Mouse (Mus musculus) C2C12 (cell line): ENCODE results near the gene Cnnm2. TPM values are rescaled to one million over a fixed set of nuclear protein-coding genes. Genes with fewer than 3 reads are reported as not detected.

Experiments used
- H3K27me3 ChIP-seq: one replicate; pipeline ENCODE4 v1.6.1; 2011; ENCODE audit not compliant: control insufficient read depth, insufficient read depth, insufficient read length
- H3K36me3 ChIP-seq: one replicate; pipeline ENCODE4 v1.6.1; 2011; ENCODE audit not compliant: control insufficient read depth, insufficient read depth
- H3K4me3 ChIP-seq: one replicate; pipeline ENCODE4 v1.5.1; 2011; ENCODE audit warnings: mild to moderate bottlenecking, control low read depth; ENCODE audit not compliant: poor library complexity, insufficient read depth, severe bottlenecking
- H3K79me2 ChIP-seq: one replicate; pipeline ENCODE4 v1.6.1; 2011; ENCODE audit not compliant: control insufficient read depth, insufficient read depth
- H3K79me3 ChIP-seq: one replicate; pipeline ENCODE4 v1.6.1; 2011; ENCODE audit warnings: low read depth, control low read depth
- H3ac ChIP-seq: one replicate; pipeline ENCODE3; 2011; ENCODE audit warnings: low read depth; ENCODE audit not compliant: control insufficient read depth, insufficient read length
- CEBPB ChIP-seq: IDR thresholded peaks from one replicate; pipeline ENCODE4 v1.6.1; 2011; ENCODE audit warnings: low read depth, mild to moderate bottlenecking, control low read depth, moderate library complexity
- CTCF ChIP-seq: IDR thresholded peaks from one replicate; pipeline ENCODE4 v1.5.1; 2011; ENCODE audit not compliant: control insufficient read depth, insufficient read depth, insufficient read length
- FOSL1 ChIP-seq: IDR thresholded peaks from one replicate; pipeline ENCODE4 v1.8.0; 2011; ENCODE audit warnings: mild to moderate bottlenecking, low read length; ENCODE audit not compliant: poor library complexity, insufficient read depth, severe bottlenecking
- MAX ChIP-seq: IDR thresholded peaks from one replicate; pipeline ENCODE4 v1.6.1; 2011; ENCODE audit warnings: mild to moderate bottlenecking, control low read depth
- MYOD1 ChIP-seq: IDR thresholded peaks from one replicate; pipeline ENCODE4 v1.6.1; 2011; ENCODE audit warnings: low read depth; ENCODE audit not compliant: control insufficient read depth, insufficient read length
- MYOG ChIP-seq: IDR thresholded peaks from one replicate; pipeline ENCODE4 v1.6.1; 2011; ENCODE audit not compliant: control insufficient read depth, insufficient read length; ENCODE audit errors: extremely low read depth
- USF1 ChIP-seq: IDR thresholded peaks from one replicate; pipeline ENCODE4 v1.6.1; 2011; ENCODE audit warnings: low read depth, mild to moderate bottlenecking, control low read depth, moderate library complexity
- polyA plus RNA-seq: library from polyadenylated mRNA; unstranded; fragments of >200 nt; fragmentation: generic; extraction: Trizol; gene quantifications from one replicate; pipeline ENCODE4 v1.2.1, GENCODE M21; 2012; ENCODE audit warnings: missing spikeins

Gene Cnnm2
- polyA plus RNA-seq, 1 experiment = 4.1 TPM

DNA sequence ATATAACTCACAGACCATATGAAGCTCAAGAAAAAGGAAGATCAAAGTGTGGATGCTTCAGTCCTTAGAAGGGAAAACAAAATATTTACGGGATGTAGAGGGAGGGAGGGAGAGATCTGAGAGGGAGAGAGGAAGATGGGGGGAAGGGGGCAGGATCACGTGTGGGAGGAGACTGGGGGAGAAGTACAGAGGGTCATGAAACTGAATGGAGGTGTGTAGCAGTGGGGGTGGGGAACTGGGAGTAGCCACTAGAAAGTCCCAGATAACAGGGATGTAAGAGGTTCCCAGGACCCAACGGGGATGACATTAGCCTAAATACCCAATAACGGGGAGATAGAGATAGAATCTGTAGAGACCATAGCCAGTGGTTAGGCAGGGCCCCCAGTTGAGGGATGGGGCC lies 73.9 kb downstream of the Cnnm2 start:
- Histone ChIP-seq H3K79me3 (no peaks in the 10 kb centered on the region), H3K36me3 (no peaks in the 10 kb centered on the region), H3K4me3 (no peak overlapping the region), H3K27me3 (no peaks in the 10 kb centered on the region), H3ac (no peak overlapping the region), H3K79me2 (no peaks in the 10 kb centered on the region)
- TF ChIP-seq FOSL1 = no peak
- no peak for TF ChIP-seq USF1
- no peak for TF ChIP-seq MYOG
- no peak for TF ChIP-seq CEBPB
- TF ChIP-seq MAX = no peak
- TF ChIP-seq MYOD1 = no peak
- no peak for TF ChIP-seq CTCF

DNA sequence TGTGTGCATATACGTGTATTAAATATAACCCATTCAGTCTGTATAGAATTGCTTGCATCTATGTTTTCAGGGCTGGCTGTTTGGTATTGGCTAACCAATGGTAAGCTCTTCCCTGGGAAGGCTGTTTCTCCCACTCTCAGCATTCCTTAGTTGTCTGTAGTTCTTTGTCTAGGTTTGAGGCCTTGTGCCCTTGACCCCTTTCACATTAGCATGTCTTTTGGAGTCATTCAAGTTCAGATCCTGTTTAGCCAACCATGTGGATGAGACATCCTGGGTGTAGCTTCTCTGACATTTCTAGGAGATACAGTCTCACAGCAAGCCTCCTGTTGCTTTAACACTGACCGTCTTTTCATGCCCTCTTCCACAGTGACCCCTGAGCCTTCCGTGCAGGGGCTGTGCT lies 74.7 kb downstream of the Cnnm2 start:
- no peak overlapping the region for H3ac ChIP-seq
- H3K79me3 ChIP-seq = no peaks in the 10 kb centered on the region
- H3K79me2 ChIP-seq = no peaks in the 10 kb centered on the region
- no peak overlapping the region for H3K4me3 ChIP-seq
- no peaks in the 10 kb centered on the region for H3K27me3 ChIP-seq
- no peaks in the 10 kb centered on the region for H3K36me3 ChIP-seq
- TF ChIP-seq USF1 (no peak), MYOD1 (no peak), CTCF (no peak), MYOG (no peak), CEBPB (no peak), MAX (no peak), FOSL1 (no peak)

DNA sequence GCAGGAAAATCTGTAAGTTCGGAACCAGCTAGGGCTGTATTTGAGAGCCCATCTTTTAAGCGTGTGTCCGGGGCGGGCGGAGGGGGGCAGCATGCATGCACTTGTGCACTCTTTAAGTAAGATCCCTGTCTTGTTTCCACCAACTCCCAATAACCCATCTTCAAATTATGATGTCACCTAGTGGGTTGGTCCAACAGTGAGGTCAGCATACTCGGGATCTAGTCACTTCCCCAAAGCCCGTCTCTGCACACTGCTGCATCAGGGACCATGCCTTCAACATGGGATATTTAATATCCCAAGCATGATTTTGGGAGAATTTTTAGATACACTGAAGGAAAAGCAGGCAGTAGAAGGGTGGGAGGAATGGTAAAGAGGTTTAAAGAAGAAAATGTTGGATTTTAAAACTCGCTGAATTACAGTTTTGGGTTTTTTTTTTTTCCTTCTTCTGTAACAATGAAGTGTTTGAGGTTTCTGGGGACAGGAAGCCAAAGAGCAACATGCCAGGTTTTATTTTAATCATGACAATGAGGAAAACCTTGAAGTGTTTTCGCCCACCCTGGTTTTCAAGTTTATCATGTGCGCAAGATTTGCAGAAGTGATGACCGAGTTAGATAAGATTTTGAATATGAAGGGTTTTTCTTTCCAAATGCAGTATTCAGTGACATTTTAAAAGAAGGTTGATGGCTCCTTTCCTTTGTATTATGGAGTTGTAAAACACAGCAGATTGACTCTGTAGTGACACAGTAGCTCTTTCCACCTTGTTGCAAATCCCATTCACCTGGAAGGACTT lies 76.1 kb downstream of the Cnnm2 start:
- no peak overlapping the region for H3ac ChIP-seq
- H3K4me3 ChIP-seq = no peak overlapping the region
- H3K27me3 ChIP-seq = no peaks in the 10 kb centered on the region
- no peaks in the 10 kb centered on the region for H3K79me2 ChIP-seq
- no peaks in the 10 kb centered on the region for H3K79me3 ChIP-seq
- no peaks in the 10 kb centered on the region for H3K36me3 ChIP-seq
- no peak for TF ChIP-seq MYOD1

DNA sequence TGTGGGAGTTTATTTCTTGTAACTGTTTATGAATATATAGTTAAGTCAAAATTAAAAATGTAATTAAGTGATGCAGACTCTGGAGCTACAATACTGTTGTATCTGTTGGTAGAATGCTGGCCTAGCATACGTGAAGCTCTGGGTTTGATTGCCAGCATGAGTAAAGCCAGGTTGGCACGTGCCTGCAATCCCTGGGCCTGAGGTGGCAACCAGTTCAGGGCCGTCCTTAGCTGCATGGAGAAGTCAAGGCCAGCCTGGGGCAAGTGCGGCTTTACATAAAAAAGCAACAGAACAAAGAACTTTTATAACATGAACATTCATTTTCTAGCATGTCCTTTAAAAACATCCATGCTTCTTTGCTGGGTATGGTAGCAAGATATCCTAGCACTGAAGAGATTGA lies 79.6 kb downstream of the Cnnm2 start:
- H3K27me3 ChIP-seq = no peaks in the 10 kb centered on the region
- no peaks in the 10 kb centered on the region for H3K79me2 ChIP-seq
- no peak overlapping the region for H3K4me3 ChIP-seq
- no peak for TF ChIP-seq CTCF
- no peak for TF ChIP-seq MAX
- no peak for TF ChIP-seq CEBPB
- no peak for TF ChIP-seq MYOD1
- no peak for TF ChIP-seq FOSL1
- no peak for TF ChIP-seq USF1
- no peak for TF ChIP-seq MYOG
- H3ac ChIP-seq = no peak overlapping the region
- no peaks in the 10 kb centered on the region for H3K79me3 ChIP-seq
- no peaks in the 10 kb centered on the region for H3K36me3 ChIP-seq

DNA sequence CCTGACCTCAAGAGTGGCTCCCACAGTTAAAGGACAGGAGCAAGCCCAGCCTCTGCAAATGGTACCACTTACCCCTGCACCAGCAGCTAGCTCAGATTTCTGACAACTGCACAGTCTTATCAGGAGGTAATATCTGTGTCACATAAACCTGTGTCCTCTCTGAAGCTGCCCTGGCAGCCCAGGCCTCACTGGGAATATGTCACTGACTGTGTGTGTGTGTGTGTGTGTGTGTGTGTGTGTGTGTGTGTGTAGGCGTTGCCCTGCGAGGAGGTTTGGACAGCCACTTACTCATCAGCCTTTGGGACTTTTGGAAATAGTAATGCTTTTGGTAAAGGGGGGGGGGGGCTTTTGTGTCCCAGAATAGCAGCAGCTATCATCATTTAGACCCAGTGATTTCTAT lies 81.6 kb downstream of the Cnnm2 start:
- TF ChIP-seq MYOG (no peak), CTCF (no peak), MAX (no peak), CEBPB (no peak), USF1 (no peak), MYOD1 (no peak)
- no peaks in the 10 kb centered on the region for H3K79me3 ChIP-seq
- H3ac ChIP-seq = no peak overlapping the region
- H3K27me3 ChIP-seq = no peaks in the 10 kb centered on the region
- no peaks in the 10 kb centered on the region for H3K79me2 ChIP-seq
- no peaks in the 10 kb centered on the region for H3K36me3 ChIP-seq
- no peak overlapping the region for H3K4me3 ChIP-seq

DNA sequence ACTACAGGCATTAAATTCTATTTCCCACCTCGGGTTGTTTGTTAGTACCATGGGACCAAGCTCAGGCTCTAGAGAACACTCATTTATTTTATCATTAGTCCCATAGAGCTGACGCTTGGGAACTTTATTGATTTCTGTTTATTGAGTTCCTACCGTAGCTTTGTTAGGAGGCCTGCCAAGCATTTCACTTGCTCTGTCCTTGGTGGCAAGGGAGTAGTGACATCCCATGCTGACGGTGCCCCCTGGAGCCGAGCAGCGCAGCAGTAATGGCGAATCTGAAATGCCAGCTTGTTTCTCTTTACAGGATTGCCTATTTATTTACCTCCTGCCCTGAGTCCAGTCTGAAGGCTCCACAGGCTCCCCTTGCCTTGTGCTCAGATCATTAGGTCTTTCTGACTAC lies 84.7 kb downstream of the Cnnm2 start:
- Histone ChIP-seq H3K36me3 (no peaks in the 10 kb centered on the region), H3K79me2 (no peaks in the 10 kb centered on the region), H3K4me3 (no peak overlapping the region), H3ac (no peak overlapping the region), H3K79me3 (no peaks in the 10 kb centered on the region), H3K27me3 (no peaks in the 10 kb centered on the region)
- TF ChIP-seq MYOG (no peak), FOSL1 (no peak), MYOD1 (no peak), USF1 (no peak), CEBPB (no peak), MAX (no peak), CTCF (no peak)
